Mouse (Mus musculus) kidney, adult 18-20 months (tissue): ENCODE data around the gene Wdr45.
A peak's percentile ranks its signal among the peaks of the same experiment; 100 is the strongest.
"Not testable (repeated sequence)": the region's sequence is repeated elsewhere in the genome, so short reads cannot be mapped to it uniquely, and the experiment has no call there.

Experiments used
- DNase-seq: peaks from one replicate; pipeline ENCODE4 v3.0.0; 2021

Gene Wdr45

GRCm38 (mm10) chrX:7714135-7714899, at the start of gene Wdr45:
Gene Wdr45, plus strand, starts transcription at chrX:7714333.
- DNase-seq = peak; percentile 91

GRCm38 (mm10) chrX:7664791-7665190, 49.3 kb upstream of the Wdr45 start:
- DNase-seq = no peak

- no peak for DNase-seq
Observed at GRCm38 (mm10) chrX:7665739-7666502, 48.2 kb upstream of the Wdr45 start.

- DNase-seq = peak; percentile 70
Observed at GRCm38 (mm10) chrX:7670390-7670881, 43.7 kb upstream of the Wdr45 start.

- peak; percentile 42 for DNase-seq
Observed at GRCm38 (mm10) chrX:7670921-7671623, 43.1 kb upstream of the Wdr45 start, which contains the start of gene Plp2. Gene Plp2, minus strand, starts transcription at chrX:7671390.

GRCm38 (mm10) chrX:7672739-7673138, 41.4 kb upstream of the Wdr45 start:
- DNase-seq = no peak

- no peak for DNase-seq
Observed at GRCm38 (mm10) chrX:7673578-7674281, 40.4 kb upstream of the Wdr45 start.

- peak; percentile 21 for DNase-seq
Observed at GRCm38 (mm10) chrX:7674284-7675000, 39.7 kb upstream of the Wdr45 start.

- no peak for DNase-seq
Observed at GRCm38 (mm10) chrX:7675001-7675380, 39.1 kb upstream of the Wdr45 start.

GRCm38 (mm10) chrX:7678986-7679385, 35.1 kb upstream of the Wdr45 start:
- no peak for DNase-seq

GRCm38 (mm10) chrX:7679405-7680056, 34.6 kb upstream of the Wdr45 start:
- peak; percentile 93 for DNase-seq

GRCm38 (mm10) chrX:7680057-7680412, 34.1 kb upstream of the Wdr45 start:
- no peak for DNase-seq

- peak; percentile 68 for DNase-seq
Observed at GRCm38 (mm10) chrX:7680864-7681263, 33.3 kb upstream of the Wdr45 start, which contains the start of gene Magix. Gene Magix, minus strand, starts transcription at chrX:7681251.

GRCm38 (mm10) chrX:7688321-7688720, 25.8 kb upstream of the Wdr45 start:
- DNase-seq = no peak

GRCm38 (mm10) chrX:7690486-7690885, 23.6 kb upstream of the Wdr45 start:
- DNase-seq = no peak

GRCm38 (mm10) chrX:7692862-7693261, 21.3 kb upstream of the Wdr45 start:
- peak; percentile 36 for DNase-seq

GRCm38 (mm10) chrX:7696520-7696919, 17.6 kb upstream of the Wdr45 start:
- no peak for DNase-seq

- DNase-seq = peak; percentile 82
Observed at GRCm38 (mm10) chrX:7696954-7697381, 17.2 kb upstream of the Wdr45 start, which contains the start of gene Gpkow. Gene Gpkow, plus strand, starts transcription at chrX:7697131.

GRCm38 (mm10) chrX:7713764-7714134, 384 bp upstream of the Wdr45 start:
- not testable (repeated sequence) for DNase-seq

GRCm38 (mm10) chrX:7716058-7716457, 1.9 kb downstream of the Wdr45 start:
- DNase-seq = not testable (repeated sequence)
